Mouse (Mus musculus) myocyte (in vitro differentiated cells): ENCODE results near the gene Edc3.

Experiments
- MAX ChIP-seq: IDR thresholded peaks from one replicate; pipeline ENCODE4 v1.6.1; 2011; ENCODE audit warnings: low read depth, mild to moderate bottlenecking, control low read depth
- MYOD1 ChIP-seq, 3 experiments: IDR thresholded peaks; one replicate each; pipeline ENCODE4 v1.6.1; 2011; ENCODE audit warnings: control low read depth in 2 of 3, low read depth in 2 of 3, mild to moderate bottlenecking in 2 of 3, moderate library complexity in 1 of 3; ENCODE audit not compliant: insufficient read length in 2 of 3, control insufficient read depth in 1 of 3
- MYOG ChIP-seq, 3 experiments: IDR thresholded peaks; one replicate each; pipeline ENCODE4 v1.6.1; 2011; ENCODE audit warnings: control low read depth in 2 of 3, low read depth in 2 of 3, mild to moderate bottlenecking in 2 of 3; ENCODE audit not compliant: insufficient read length in 2 of 3, control insufficient read depth in 1 of 3, insufficient read depth in 1 of 3
- POLR2A ChIP-seq: IDR thresholded peaks from one replicate; pipeline ENCODE4 v1.6.1; 2011; ENCODE audit warnings: low read depth, mild to moderate bottlenecking, control low read depth, moderate library complexity; ENCODE audit not compliant: insufficient read length
- TCF12 ChIP-seq: IDR thresholded peaks from one replicate; pipeline ENCODE4 v1.6.1; 2011; ENCODE audit warnings: mild to moderate bottlenecking, control low read depth; ENCODE audit not compliant: poor library complexity, insufficient read depth, severe bottlenecking
- USF1 ChIP-seq: IDR thresholded peaks from one replicate; pipeline ENCODE4 v1.6.1; 2011; ENCODE audit warnings: low read depth, mild to moderate bottlenecking, control low read depth, moderate library complexity

- TF ChIP-seq USF1 (no peak), TCF12 (no peak), MYOG (IDR thresholded peaks at IDR 0.05; ENCODE audit: control insufficient read depth in 1 of 3, insufficient read depth in 1 of 3, insufficient read length in 2 of 3, low read depth in 2 of 3) (no peak), POLR2A (no peak), MAX (no peak), MYOD1 (IDR thresholded peaks at IDR 0.05; ENCODE audit: control insufficient read depth in 1 of 3, insufficient read length in 2 of 3, low read depth in 2 of 3) (no peak)
Observed at GRCm38 (mm10) chr9:57760416-57761146, 52.2 kb downstream of the Edc3 start.
